Mouse (Mus musculus) neural tube, embryonic 14.5 days (tissue): ENCODE data around the gene Tom1l2. TPM values are rescaled to one million over a fixed set of nuclear protein-coding genes. Genes with fewer than 3 reads are reported as not detected.

Source experiments
- ATAC-seq: fragments of 200-750 bp; cut with Nextera tagmentation; 2 replicates; pipeline ENCODE4 v1.8.0; 2017; ENCODE audit warnings: low read depth, mild to moderate bottlenecking, moderate TSS enrichment, moderate library complexity
- H3K27ac ChIP-seq: fragments of 300-500 bp; sonication (generic); 2 replicates; pipeline ENCODE4 v1.5.1; 2014; ENCODE audit warnings: low read depth, mild to moderate bottlenecking, control low read depth, low read length, moderate library complexity, mixed read lengths
- H3K27me3 ChIP-seq: fragments of 300-500 bp; sonication (generic); 2 replicates; pipeline ENCODE4 v1.6.1; 2014; ENCODE audit warnings: low read length; ENCODE audit not compliant: control insufficient read depth, insufficient read depth
- H3K36me3 ChIP-seq: fragments of 300-500 bp; sonication (generic); 2 replicates; pipeline ENCODE4 v1.6.1; 2014; ENCODE audit warnings: low read length, mixed read lengths; ENCODE audit not compliant: control insufficient read depth, insufficient read depth
- H3K4me1 ChIP-seq: fragments of 300-500 bp; sonication (generic); 2 replicates; pipeline ENCODE4 v1.6.1; 2014; ENCODE audit warnings: low read length; ENCODE audit not compliant: control insufficient read depth, insufficient read depth
- H3K4me2 ChIP-seq: fragments of 300-500 bp; sonication (generic); 2 replicates; pipeline ENCODE4 v1.6.1; 2014; ENCODE audit warnings: mild to moderate bottlenecking, low read depth, low read length, control low read depth
- H3K4me3 ChIP-seq: fragments of 300-500 bp; sonication (generic); 2 replicates; pipeline ENCODE4 v1.5.1; 2014; ENCODE audit warnings: low read depth, low read length, control low read depth, mixed read lengths
- H3K9ac ChIP-seq: fragments of 300-500 bp; sonication (generic); replicated peaks from 2 replicates; pipeline ENCODE4 v1.6.1; 2014; ENCODE audit warnings: low read depth, mild to moderate bottlenecking, control low read depth, low read length, mixed read lengths
- H3K9me3 ChIP-seq: fragments of 300-500 bp; sonication (generic); 2 replicates; pipeline ENCODE4 v1.6.1; 2016; ENCODE audit warnings: low read length; ENCODE audit not compliant: control insufficient read depth
- WGBS: fragments of 180-500 bp; shearing (Covaris S2); extraction: QIAGEN DNeasy Blood & Tissue Kit; methylation state at CpG from one replicate; pipeline ENCODE4 v1.1.7; 2014; 5-methylcytosine and 5-hydroxymethylcytosine counted together
- polyA plus RNA-seq: library from polyadenylated mRNA; unstranded; fragments of >200 nt; fragmentation: Nextera tagmentation; extraction: Ambion mirVana; gene quantifications from 2 replicates; pipeline ENCODE4 v1.2.1, GENCODE M21; 2014

Tom1l2 gene
- polyA plus RNA-seq, 1 experiment from 2014 or later: 47.8 TPM

DNA sequence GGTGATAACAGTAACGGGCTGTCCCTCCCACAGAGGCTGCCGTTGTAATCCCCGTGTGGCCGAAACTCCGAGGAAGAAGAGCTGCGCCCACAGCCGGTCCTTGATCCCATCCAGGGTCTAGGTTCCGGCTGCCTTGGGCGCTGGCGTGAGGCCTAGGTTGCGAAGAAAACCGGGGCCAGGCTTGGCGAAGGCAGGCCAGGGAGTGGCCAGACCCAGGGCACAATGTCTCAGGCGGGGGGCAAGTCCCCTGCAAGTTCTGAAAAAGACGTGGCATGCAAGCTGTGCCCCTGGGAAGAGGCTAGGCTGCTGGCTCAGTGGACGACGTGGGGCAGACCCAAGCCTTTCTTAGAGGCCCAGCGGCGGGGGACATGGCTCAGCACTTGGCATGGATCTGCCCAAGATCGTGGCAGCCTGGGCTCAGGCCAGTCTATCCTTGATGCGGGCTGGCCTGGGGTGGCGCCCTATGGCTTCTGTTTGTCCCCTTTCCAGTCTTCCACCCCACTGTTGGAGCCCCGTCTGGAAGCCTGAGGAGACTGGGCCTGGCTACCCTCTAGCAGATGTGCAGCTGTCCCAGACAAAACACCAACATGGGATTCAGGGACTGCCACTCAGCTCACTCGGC, 154.6 kb downstream of the Tom1l2 start:
- Histone ChIP-seq H3K36me3 (peaks cover 37% of the 10 kb centered on the region), H3K27me3 (no peaks in the 10 kb centered on the region), H3K9ac (no peak overlapping the region), H3K4me3 (no peak overlapping the region), H3K27ac (peak overlapping the region; percentile 28), H3K4me2 (no peak overlapping the region), H3K4me1 (peaks cover 15% of the 10 kb centered on the region; the same call in 1 of the 2 replicates), H3K9me3 (no peaks in the 10 kb centered on the region)
- WGBS: 82% methylated on average over 24 of the region's 24 CpGs
- no peak for ATAC-seq

GRCm38 (mm10) chr11:60196344-60196743, 156.4 kb downstream of the Tom1l2 start:
- no peak overlapping the region for H3K9ac ChIP-seq
- H3K27ac ChIP-seq: no peak overlapping the region
- no peak overlapping the region for H3K4me2 ChIP-seq

DNA sequence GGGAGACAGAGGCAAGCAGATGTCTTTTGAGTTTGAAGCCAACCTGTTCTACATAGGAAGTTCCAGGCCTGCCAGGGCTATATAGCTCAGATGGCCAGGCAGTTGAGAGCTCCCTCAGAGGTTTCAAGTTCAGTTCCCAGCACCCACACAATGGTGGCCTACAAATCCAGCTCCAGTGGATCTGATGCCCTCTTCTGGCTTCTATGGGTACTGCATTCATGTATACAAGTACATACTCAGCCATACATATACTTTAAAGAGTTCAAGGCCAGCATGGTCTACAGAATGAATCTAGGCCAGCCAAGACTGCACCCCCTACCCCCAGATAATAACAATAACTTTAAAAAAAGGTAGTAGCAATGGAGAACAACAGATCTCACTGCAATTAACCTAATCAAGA, 157.6 kb downstream of the Tom1l2 start:
- Histone ChIP-seq H3K36me3 (peaks cover 59% of the 10 kb centered on the region), H3K27me3 (no peaks in the 10 kb centered on the region), H3K4me2 (no peak overlapping the region), H3K9ac (no peak overlapping the region), H3K9me3 (no peaks in the 10 kb centered on the region), H3K4me3 (no peak overlapping the region), H3K4me1 (peaks cover 4% of the 10 kb centered on the region; the same call in 1 of the 2 replicates), H3K27ac (no peak overlapping the region)
- ATAC-seq: no peak

More at GRCm38 (mm10) chr11:60196344-60196743, 156.4 kb downstream of the Tom1l2 start:
- Histone ChIP-seq H3K9me3 (no peaks in the 10 kb centered on the region), H3K4me1 (peaks cover 7% of the 10 kb centered on the region; the same call in 1 of the 2 replicates), H3K36me3 (peaks cover 48% of the 10 kb centered on the region), H3K4me3 (no peak overlapping the region), H3K27me3 (no peaks in the 10 kb centered on the region)
- 75% methylated on average over 5 of the region's 5 CpGs for WGBS
- ATAC-seq: no peak

GRCm38 (mm10) chr11:60193556-60193955, 159.1 kb downstream of the Tom1l2 start:
- no peaks in the 10 kb centered on the region for H3K4me1 ChIP-seq
- no peaks in the 10 kb centered on the region for H3K9me3 ChIP-seq
- H3K27me3 ChIP-seq: no peaks in the 10 kb centered on the region
- 55% methylated on average over 4 of the region's 4 CpGs for WGBS
- peaks cover 69% of the 10 kb centered on the region for H3K36me3 ChIP-seq
- H3K4me2 ChIP-seq: no peak overlapping the region
- H3K4me3 ChIP-seq: no peak overlapping the region
- no peak overlapping the region for H3K27ac ChIP-seq
- ATAC-seq: peak; percentile 22; the same call in 1 of the 2 replicates
- no peak overlapping the region for H3K9ac ChIP-seq

DNA sequence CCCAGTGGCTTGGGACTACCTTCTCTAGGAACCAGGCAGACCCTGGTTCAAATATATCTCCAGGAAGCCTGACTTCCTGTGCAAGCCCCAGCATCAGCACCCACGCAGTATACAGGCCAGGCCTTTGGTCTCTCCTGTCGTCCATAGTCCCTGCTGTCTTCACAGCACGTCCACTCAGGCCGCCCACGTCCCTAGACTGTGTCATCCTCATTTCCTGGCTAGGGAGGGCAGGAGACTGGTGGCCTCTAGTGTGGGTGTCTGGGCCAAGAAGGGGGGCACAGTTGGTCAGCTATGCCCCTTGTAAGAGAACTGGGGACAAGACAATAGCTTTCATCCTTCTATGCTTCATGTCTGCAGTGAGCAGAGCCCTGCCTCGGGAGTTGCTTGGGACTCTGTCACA, 160.2 kb downstream of the Tom1l2 start:
- 82% methylated on average over 6 of the region's 6 CpGs for WGBS
- Histone ChIP-seq H3K4me2 (no peak overlapping the region), H3K4me3 (no peak overlapping the region), H3K4me1 (no peaks in the 10 kb centered on the region), H3K27me3 (no peaks in the 10 kb centered on the region), H3K27ac (no peak overlapping the region; the same call in 1 of the 2 replicates), H3K9ac (no peak overlapping the region), H3K36me3 (peaks cover 73% of the 10 kb centered on the region), H3K9me3 (no peaks in the 10 kb centered on the region)
- ATAC-seq: no peak

DNA sequence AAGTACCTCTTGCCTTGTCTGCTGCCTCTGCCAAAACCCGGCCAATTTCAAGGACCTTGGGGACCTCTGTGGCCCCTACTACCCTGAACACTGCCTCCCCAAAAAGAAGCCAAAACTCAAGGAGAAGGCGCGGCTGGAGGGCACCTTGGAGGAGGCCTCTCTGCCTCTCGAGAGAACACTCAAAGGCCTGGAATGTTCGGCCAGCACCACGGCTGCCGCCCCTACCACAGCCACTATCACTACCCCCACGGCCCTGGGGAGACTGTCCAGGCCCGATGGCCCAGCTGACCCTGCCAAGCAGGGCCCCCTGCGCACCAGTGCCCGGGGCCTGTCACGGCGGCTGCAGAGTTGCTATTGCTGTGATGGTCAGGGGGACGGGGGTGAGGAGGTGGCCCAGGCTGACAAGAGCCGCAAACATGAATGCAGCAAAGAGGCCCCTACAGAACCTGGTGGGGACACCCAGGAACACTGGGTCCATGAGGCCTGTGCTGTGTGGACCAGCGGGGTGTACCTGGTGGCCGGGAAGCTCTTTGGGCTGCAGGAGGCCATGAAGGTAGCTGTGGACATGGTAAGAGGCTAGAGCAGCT, 162.6 kb downstream of the Tom1l2 start:
- Histone ChIP-seq H3K9ac (no peak overlapping the region), H3K27me3 (no peaks in the 10 kb centered on the region), H3K36me3 (peaks cover 85% of the 10 kb centered on the region), H3K9me3 (no peaks in the 10 kb centered on the region), H3K4me2 (no peak overlapping the region), H3K27ac (no peak overlapping the region), H3K4me1 (peaks cover 5% of the 10 kb centered on the region), H3K4me3 (no peak overlapping the region)
- no peak for ATAC-seq
- WGBS: 91% methylated on average over 17 of the region's 17 CpGs

GRCm38 (mm10) chr11:60189501-60190040, 163.1 kb downstream of the Tom1l2 start:
- no peaks in the 10 kb centered on the region for H3K27me3 ChIP-seq
- ATAC-seq: no peak
- no peaks in the 10 kb centered on the region for H3K9me3 ChIP-seq
- H3K27ac ChIP-seq: no peak overlapping the region
- peaks cover 11% of the 10 kb centered on the region for H3K4me1 ChIP-seq
- no peak overlapping the region for H3K9ac ChIP-seq
- no peak overlapping the region for H3K4me2 ChIP-seq
- H3K36me3 ChIP-seq: peaks cover 80% of the 10 kb centered on the region
- WGBS: 82% methylated on average over 21 of the region's 21 CpGs
- H3K4me3 ChIP-seq: no peak overlapping the region

DNA sequence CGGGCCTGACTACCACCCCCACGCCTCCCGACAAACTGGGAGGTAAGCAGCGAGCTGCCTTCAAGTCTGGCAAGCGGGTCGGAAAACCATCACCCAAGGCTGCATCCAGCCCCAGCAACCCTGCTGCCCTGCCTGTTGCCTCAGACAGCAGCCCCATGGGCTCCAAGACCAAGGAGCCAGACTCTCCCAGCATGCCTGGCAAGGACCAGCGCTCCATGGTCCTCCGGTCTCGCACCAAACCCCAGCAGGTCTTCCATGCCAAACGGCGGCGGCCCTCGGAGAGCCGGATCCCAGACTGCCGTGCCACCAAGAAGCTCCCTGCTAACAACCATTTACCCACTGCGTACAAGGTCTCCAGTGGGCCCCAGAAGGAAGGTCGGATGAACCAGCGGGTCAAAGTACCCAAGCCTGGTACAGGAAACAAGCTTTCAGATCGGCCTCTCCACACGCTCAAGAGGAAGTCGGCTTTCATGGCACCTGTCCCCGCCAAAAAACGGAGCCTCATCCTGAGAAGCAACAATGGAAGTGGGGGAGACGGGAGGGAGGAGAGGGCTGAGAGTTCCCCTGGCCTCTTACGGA, 164.3 kb downstream of the Tom1l2 start:
- no peaks in the 10 kb centered on the region for H3K27me3 ChIP-seq
- ATAC-seq: no peak
- H3K27ac ChIP-seq: no peak overlapping the region
- H3K4me3 ChIP-seq: no peak overlapping the region
- H3K4me2 ChIP-seq: no peak overlapping the region
- no peaks in the 10 kb centered on the region for H3K9me3 ChIP-seq
- peaks cover 23% of the 10 kb centered on the region for H3K4me1 ChIP-seq
- no peak overlapping the region for H3K9ac ChIP-seq
- 89% methylated on average over 22 of the region's 25 CpGs for WGBS
- H3K36me3 ChIP-seq: peaks cover 70% of the 10 kb centered on the region

DNA sequence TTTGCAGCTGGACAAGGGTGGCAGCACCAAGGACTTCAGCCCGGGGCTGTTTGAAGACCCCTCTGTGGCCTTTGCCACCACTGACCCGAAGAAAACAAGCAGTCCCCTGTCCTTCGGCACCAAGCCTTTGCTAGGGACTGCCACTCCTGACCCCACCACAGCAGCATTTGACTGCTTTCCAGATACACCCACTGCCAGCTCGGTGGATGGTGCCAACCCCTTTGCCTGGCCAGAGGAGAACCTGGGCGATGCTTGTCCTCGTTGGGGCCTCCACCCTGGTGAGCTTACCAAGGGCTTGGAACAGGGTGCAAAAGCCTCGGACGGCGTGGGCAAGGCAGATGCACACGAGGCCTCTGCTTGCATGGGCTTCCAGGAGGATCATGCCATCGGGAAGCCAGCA, 165.6 kb downstream of the Tom1l2 start:
- H3K4me1 ChIP-seq: peaks cover 36% of the 10 kb centered on the region
- H3K36me3 ChIP-seq: peaks cover 65% of the 10 kb centered on the region
- no peaks in the 10 kb centered on the region for H3K27me3 ChIP-seq
- no peak overlapping the region for H3K27ac ChIP-seq
- ATAC-seq: no peak
- no peak overlapping the region for H3K4me2 ChIP-seq
- no peaks in the 10 kb centered on the region for H3K9me3 ChIP-seq
- no peak overlapping the region for H3K4me3 ChIP-seq
- no peak overlapping the region for H3K9ac ChIP-seq
- WGBS: 91% methylated on average over 11 of the region's 11 CpGs
